Mouse (Mus musculus): ENCODE measurements around the gene Pcolce2.
A peak's percentile ranks its signal among the peaks of the same experiment; 100 is the strongest.

Gene Pcolce2

DNA sequence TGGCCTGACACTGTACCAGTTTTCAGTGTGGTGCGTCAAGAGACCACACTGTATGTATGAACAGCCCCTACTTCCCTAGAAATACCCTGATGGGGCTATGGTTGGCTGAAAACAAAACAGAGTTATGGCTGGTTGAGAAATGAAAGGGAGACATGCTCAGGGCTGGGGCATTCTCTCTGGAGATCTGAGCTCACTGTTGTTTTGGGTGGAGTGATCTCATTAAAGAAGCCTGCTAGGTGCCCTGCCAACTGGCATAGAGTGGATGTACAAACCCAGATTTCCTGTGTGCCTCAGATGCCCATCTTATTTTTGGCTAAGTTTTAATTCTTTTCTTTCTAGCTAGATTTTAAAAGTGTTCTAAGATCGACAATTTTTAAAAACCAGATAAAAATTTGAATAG is 20.5 kb downstream of the Pcolce2 start:
- DNase-seq, result no peak

DNA sequence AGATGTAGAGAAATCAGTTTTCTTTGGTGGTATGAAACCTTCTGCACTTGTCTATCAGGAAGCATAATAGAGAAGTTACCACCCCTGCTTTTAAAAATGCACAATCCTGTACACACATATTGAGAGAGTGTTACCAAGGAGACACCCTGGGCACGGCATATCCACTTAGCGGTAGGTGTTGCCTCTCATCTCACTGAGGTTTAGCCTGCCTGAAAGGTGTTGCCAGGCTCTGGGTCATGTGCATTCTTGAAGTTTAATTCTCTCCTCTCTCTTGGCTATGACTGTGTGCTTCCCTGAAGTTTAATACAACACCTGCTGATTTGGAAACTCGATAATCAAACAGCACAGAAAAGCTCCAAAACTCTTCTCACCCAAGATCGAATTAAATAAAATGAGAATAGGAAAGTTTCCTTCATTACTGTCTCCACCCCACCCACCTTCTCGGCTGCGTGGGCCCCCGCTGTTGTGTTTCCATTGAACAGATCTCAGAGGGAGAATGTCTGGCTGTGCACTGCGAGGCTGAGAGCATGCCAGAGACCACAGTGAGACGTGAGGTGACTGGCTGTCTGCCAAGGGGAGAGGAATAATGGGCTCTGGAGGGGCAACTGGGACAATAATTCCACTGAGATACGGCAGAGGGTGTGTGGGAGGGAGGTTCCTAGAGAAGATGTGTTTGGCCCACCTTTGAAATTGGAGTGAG is 27.0 kb downstream of the Pcolce2 start:
- DNase-seq, result no peak

DNA sequence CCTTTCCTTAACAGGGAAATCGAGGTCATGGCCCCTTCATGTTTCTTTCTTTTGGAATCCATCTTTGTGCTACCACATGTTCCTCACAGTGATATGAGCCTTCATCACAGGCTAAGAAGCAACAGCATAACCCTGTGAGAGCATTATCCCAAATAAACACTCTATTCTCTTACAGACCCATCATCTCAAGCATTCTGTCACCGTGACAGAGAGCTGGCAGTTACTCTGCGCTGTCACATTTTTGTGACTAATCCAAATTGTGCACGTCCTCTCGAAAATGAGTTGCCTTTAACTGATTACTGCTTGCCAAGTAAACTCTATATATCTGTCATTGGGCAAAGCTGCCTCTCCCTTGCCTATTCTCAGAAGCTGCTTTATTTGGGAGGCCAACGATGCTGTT is 28.4 kb downstream of the Pcolce2 start:
- DNase-seq, result peak; percentile 58

DNA sequence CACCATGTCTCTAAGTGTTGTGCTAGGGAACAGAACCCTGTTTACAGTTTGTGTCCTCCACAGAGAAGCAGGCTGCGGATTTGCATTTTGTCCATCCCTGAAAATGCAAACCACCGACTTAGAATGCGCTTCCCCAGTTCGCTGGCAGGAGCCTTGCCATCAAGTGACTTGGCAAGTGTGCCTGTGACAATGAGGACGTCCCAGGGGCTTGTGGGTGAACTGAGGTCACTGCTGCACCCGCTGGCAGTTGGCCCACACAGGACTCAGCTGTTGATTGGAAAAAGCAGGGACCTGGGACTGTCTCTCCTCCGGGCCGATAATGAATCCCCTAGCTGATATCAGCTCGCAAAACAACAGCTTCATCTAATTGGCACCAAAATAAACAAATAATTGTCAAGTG is 30.4 kb downstream of the Pcolce2 start:
- peak; percentile 63 for DNase-seq

DNA sequence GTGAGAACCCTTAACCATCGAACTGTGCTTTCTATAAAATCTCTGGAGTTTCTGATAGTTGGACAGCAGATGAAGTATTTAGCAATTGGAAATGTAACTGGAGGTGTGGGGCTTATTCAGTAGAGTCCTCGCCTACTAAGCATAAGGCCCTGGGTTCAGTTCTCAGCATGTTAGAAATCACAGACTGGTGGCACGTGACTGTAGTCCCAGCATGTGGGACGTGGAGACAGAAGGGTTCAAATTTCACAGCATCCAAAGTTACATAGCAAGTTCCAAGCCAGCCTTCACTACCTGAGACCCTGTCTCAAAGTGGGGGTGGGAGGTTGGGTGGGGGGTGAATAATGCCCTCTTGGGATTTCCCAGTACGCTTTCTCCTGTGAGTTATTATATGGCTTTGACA is 30.9 kb downstream of the Pcolce2 start:
- DNase-seq, result no peak

DNA sequence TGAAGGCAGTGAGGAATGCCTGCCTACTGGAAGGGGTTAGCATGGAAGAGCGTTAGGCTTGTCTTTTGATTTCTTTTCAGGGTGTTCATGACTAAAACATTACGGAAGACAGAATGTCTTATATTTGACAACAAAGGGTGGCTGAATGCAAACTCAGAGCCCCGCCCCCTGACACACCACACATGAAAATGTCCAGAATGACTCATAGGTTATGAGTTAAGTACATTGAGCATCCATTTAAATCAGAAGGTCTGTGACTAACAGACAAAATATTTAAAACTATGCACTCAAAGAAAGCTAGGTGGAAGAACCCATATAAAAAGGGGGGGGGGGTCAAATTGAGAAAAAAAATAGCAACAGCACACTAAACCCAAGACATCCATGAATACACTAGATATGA is 34.9 kb downstream of the Pcolce2 start:
- DNase-seq, result no peak

DNA sequence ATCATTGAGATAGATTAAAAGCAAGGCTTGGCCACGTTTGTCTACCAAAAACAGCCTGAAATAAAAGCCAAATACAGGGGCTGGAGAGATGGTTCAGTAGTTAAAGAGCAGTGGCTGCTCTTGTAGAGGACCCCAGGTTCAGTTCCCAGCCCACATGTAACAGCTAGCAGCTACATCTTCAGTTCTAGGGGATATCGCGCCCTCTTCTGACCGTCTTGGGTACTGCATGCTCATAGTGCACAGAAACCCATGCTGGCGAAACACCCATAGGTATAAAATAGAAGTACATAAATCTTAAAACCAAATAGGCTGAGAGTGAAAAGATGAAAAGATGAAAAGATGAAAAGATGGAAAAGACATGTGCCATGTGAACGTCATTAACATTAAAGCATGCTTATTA is 35.4 kb downstream of the Pcolce2 start:
- DNase-seq, result no peak

DNA sequence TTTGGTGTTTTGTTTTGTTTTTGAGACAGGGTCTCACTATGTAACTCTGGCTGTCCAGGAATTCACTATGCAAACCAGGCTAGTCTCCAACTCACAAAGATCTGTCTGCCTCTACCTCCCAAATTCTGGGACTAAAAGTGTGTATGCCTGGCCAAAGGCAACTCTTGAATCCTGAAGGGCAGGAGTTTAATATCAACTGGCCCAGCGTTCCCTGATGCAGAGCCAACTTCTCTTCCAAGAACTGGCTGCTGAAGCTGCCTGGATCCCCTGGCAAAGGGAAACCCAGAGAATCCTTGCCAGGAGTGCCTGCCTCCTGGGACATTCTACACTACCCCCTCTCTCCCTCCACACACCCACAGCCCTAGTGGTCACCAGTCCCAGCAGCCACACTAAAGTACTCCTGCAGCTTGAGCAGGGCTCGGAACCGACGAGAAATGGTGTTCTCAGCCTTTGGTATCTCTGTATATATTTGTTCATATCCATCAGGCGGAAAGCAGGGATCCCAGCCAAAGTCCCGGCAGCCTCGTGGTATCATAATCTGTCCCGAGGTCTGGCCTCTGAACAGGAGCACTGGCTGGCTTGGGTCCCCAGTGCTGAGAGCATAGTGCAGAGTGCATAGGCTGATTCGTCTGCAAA is 37.8 kb downstream of the Pcolce2 start:
- DNase-seq, result peak; percentile 61

DNA sequence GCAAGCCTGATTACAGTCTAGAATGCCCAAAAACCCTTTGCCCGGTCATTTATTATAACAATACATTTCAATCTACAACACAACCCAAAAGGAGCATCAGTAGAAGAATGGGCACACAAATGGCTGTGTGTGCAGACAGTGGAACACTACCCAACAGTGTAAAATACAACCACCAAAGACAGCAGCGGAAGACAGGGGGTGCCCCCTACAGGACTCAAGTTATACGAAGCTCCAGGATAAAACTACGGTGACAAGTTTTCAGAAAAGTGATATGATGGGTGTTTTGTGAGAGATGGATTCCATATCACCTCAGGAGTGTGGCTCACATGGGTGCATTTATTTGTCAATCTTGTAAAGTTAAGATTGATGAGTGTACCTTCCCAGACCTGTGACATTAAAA is 38.6 kb downstream of the Pcolce2 start:
- DNase-seq, result no peak

DNA sequence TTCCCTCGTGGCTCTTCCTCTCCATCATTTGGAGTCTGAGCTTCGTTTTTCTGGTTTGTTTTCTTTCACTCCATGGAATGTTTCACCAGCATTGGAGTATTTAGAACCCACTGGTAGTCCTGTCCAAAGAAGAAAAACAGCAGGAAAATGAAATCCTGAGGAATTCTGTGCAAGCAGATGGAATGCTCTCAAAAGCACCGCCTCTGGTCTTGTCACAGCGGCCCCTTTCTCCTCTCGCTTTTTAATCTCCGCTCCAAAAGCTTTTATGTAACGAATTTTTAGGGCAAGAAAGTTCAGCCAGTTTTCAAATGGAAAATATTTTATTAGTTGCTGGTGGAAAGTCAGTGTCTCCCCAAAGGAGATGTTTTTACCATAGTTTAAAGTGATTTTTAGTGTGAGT is 42.6 kb downstream of the Pcolce2 start:
- no peak for DNase-seq

DNA sequence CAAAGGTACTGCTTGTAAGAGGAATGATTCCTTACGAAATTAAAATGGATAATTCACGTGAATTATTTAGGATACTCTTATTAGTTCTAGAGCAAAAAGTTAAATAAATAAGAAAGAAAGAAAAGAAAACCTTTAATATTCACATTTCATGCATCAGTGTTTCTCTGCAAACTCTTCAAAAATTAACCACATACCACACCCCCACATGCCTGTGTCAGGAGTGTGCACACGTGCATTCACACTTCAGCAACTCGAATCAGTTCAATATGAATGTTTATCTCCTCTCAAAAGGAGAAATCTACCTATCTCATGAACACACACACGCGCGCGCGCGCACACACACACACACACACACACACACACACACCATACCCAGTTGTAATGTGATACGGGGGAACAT is 43.3 kb downstream of the Pcolce2 start:
- no peak for DNase-seq

DNA sequence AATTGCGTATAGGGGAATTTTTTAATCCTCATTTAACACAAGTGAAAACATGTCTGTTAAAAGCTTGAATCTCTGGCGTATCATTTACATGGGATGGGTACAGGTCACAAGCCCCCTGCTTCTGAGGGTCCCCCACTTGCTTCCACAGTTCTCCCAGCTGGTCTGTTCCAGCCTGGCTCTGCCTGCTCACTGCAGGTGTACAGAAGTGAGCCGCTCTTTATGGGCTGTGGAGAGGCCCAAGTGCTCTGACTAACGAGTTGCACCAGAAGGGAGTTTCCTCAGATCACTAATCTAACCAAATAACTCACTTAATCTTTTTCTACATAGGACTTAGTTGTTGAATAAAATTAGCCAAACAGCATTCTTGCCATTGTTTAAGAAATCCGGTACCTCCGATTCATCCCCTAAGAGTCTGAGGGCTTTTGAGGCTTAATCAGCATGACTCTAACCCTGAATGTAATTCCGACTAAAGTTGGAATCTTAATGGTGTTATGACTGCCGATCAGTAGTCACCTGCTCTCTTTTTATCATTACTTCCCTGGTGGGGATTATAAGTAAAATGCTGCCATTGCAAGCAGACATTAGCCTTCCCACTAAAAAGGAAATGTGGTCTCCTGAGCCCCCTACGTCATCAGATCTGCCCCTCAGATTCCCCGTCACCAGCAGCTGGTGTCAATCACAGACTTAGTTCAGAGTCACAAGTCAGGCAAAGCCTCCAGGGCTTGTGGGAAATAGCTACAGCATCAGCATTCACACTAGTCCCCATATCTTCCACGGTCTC is 48.4 kb downstream of the Pcolce2 start:
- DNase-seq, result no peak

DNA sequence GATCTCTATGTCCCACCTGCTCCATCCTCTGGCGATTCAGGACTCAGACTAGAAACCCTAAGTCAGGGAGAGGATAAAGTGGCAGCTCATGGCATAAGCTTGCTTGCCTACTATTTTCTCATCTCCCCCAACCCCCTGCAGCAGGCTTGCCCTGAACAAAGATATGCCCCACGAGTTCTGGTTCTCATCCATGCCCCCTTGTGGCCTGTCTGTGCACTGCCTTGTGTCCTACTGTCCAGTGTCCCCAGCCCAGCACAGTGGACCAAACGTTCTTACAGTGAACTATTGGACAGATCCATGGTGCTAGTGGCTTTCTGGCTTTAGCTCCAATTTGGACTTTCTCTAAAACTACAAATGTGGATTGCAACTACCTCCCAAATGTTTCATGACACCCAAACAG is 50.7 kb downstream of the Pcolce2 start:
- DNase-seq, result peak; percentile 46

DNA sequence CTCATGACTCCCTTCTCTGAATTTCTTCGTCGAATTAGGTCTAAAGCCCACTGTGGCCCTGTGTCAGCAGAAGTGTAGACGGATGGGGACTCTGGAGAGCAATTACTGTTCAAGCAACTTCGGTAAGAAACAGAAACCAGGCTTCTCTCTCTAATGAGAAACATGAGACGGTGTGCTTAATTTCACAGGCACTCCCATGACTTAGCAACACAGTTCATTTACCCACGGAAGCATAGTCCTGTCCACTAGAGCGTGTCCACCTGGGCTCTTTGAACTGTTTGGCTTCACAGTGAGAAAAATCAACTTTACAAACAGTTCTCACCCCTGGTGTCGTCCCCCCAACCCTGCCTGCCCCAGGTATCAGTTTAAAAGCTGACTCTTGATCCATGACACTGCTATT is 55.4 kb downstream of the Pcolce2 start:
- DNase-seq, result no peak

DNA sequence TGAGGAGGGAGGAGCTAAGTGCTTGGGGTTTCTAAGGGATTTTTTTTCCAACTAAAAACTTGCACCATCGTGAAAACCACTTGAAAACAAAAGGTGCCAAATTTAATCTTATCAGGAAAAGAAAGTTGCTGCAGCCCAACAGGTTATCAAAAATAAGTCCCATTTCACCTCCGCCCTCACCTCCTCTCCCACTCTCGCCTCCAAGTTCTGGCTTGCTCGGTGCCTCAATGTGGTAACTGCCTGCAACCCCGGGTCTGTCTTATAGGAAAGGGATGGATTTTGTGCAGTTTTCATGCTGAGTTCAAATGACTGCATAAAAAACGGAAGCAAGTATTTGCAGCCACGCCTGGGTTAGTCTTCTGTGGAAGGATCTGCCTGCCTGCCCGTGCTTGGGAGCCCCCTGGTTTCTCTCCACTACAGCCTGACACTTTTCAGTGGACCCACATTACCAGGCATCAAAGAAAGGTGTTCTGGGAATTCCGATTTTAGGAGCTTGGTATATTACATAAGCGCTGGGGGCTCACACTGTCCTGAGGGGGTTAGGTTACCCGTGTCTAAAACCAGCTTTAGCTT is 56.2 kb downstream of the Pcolce2 start:
- no peak for DNase-seq

DNA sequence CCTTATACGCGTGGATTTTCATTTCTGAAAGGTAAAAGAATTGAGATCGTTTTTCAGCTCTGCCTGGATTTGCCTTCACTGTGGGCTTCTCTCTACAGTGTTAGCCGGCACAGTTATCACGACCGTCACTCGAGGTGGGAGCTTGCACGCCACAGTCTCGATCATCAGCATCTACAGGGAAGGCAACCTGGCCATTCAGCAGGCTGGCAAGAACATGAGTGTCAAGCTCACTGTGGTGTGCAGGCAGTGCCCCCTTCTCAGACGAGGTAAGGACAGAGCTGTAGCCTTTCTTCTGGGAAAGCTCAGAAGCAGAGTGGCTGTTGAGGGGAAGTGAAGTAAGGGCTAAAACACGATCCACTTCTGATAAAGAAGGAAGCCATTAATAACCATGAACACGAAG is 57.1 kb downstream of the Pcolce2 start:
- DNase-seq, result no peak

DNA sequence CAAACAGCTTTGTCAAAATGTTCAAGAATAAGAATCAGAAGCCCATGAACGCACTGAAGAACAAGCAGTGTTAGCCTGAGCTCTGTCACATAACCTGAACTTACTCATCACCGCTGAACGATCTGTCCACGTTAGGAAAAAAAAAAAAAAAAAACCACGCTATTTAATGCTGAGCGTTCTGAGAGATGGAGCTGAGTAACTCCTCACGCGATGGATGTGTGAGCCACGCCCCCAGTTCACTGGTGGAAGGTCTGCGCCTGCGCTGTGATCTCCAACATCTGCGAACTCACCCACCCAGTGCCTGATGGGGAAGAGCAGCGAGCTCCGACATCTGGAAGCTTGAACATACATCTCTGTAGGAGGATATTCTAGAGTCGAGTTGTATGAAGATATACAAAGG is 57.6 kb downstream of the Pcolce2 start:
- no peak for DNase-seq

DNA sequence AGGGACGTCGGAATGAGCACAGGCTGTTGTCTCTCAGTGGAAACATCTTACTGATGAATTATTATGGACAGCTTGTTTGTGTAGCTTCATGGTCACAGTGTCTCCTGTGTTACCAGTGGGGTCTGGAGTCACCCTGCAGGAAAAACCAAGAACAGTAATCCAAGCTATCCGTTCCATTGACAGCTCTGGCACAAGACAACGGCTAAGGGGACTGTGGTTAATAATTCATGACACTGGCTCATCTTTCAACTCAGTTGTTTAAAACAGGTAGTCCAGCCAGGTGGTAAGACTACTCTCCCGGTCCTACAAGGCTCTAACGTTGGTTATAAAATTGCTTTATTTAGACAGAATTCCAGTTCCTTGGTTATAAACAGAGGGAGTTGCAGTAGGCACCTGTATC is 59.2 kb downstream of the Pcolce2 start:
- DNase-seq, result no peak

DNA sequence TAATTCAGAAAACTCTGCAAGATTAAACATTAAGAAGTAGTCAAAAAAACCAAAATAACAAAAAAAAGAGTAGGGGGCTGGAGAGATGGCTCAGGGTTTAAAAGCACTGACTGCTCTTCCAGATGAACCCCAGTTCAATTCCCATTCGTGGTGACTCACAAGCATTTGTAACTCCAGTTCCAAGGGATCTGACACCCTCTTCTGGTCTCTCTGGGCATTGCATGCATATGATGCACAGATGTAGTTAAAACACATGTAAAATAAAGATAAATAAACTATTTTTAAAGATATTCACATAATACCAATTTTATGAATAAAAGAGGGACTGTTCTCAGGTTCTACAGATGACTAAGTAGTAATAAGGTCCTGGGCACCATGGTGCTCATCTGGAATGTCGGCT is 60.4 kb downstream of the Pcolce2 start:
- peak; percentile 39 for DNase-seq

DNA sequence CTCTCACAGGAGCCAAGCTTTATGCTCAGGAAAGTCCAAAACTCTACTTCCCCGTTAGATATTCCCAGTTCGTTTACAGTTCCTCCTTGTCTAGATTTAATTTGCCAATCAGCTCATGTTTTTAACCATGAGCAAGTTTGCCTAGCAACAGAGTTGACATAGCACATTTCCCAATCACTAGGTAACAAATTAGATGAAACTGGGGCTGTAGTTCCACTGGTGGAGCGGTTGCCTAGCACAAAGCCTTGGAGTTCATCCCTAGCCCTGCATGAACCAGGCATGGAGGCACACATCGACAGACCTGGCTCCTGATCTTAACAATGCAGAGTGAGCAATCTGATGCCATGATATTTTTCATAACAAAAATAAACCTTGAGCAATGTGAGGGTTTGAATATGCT is 61.9 kb downstream of the Pcolce2 start:
- no peak for DNase-seq

DNA sequence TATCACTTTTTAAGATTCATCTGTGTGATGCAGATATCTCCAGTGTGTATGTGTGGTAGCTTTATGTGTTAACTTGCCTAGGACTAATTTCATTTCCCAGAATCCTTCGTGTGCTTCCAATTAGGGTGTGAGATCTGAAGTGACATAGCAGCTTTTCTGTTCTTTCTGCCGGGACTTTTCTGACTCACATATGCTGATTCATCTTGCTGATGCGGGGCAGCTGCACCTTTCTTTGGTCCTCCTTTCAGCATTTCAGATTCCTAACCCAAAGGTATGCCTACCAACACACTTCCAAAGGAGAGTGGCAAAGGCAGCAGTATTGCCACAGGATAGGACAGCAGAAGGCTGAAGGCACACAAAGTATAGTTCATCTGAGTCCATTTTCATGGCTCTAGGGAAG is 66.7 kb downstream of the Pcolce2 start:
- DNase-seq, result no peak

DNA sequence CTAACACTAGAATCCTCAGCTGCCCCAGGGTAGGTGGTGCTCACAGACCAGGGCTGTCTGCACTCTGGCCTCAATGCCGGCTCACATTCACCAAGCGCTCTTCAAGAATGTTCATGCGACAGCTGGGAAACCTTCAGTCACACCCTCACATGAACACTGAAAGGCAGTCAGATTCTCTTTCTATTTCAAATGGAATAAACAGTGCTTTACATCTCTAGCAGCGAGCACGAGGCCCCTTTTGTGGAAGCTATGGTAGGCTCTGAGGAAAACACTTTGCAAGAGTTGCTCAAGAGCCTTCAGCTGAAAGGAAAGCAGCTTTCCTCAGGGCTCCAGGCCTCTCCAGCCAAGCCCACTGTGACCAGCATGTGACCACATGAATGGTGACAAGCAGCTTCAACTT is 68.0 kb downstream of the Pcolce2 start:
- peak; percentile 77 for DNase-seq

DNA sequence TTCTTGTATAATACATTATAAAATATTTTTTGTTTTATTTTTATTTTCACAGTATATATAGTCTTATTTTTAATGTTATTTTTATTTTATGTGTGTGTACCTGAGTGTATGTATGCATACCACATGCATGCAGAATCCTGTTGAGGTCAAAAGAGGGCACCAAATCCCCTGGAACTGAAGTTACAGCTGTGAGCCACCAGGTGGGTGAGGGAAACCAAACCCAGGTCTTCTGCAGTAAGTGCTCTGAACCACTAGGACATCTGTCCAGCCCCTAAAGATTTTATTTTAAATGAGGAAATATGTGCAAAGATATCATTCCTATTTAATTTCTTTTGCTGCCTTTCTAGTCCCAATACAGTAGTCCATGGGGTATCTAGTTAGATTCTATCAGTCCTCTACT is 71.5 kb downstream of the Pcolce2 start:
- no peak for DNase-seq

DNA sequence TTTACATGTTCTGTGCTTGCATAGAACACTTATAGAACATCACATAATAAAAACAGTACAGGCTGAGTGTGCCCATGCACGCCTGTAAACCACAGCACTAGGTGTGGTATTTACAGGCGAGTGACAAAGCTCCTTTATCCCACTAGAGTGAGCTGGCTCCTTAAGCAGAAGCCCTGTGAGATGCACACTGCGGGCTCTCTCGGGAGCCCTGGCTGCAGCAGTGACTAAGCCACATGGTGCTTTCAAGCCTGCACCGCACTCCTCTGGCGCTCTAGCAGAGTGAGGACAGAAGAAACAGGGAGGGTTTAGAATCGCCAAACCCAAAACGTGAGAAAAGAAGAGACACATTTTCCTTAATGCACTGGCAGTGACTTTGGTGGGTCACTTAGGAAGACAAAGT is 75.2 kb downstream of the Pcolce2 start:
- no peak for DNase-seq

Measured in lung, postnatal 14 days (tissue).